Mouse (Mus musculus): ENCODE data around the gene Pdzrn4. TPM values are rescaled to one million over a fixed set of nuclear protein-coding genes. Genes with fewer than 3 reads are reported as not detected.

Pdzrn4 gene
- polyA plus RNA-seq, 1 experiment = 0.01 TPM

DNA sequence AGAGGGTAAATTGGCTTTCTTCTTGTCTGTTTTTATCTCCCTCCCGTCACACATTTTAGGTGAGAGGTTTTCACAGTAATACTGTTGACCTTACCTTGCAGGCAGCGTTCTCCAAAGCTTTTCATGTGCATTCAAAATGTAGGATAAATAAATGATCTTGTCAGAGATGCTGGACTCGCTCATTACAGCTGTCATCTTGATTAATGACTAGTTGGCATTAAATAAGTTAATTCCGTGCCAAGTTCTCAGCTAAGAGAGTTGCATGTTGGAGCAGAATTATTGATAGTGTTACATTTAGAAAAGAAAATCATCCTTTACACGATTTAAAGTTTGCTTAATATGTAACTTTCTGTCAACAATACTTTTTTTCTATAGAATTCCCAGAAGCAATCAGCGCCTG, 4.9 kb downstream of the Pdzrn4 start:
- Histone ChIP-seq H3K36me3 (ENCODE audit: control insufficient read depth) (no peaks in the 10 kb centered on the region), H3K27me3 (ENCODE audit: control insufficient read depth) (peaks cover 19% of the 10 kb centered on the region), H3K9me3 (ENCODE audit: control insufficient read depth, low read length) (peaks cover 7% of the 10 kb centered on the region; the same call in 1 of the 2 replicates), H3K4me1 (ENCODE audit: control insufficient read depth) (no peaks in the 10 kb centered on the region), H3K4me3 (replicated peaks) (no peak overlapping the region)
- no peak for TF ChIP-seq TAL1 (IDR thresholded peaks at IDR 0.05; ENCODE audit: low read length)
- TF ChIP-seq GATA1 (IDR thresholded peaks at IDR 0.05; ENCODE audit: low read length) = no peak

DNA sequence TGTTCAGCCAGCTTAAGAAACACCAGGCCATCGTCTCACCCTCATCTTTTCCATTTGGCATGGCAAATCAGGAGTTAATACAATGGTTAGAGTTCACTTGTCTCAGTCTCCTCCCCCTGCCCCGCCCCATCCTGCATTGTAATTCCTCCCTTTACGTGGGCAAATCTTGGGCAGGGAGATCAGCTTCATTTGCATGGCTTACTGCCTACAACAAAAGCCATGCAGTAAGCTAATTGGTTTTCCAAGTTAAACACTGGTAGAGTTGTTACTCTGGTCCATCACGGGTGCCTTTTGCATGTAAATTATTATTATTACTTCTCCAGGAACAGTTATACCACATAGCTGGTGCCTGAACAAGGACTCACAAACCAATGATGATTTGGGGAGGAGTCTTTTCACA, 18.6 kb downstream of the Pdzrn4 start:
- TF ChIP-seq GATA1 (IDR thresholded peaks at IDR 0.05; ENCODE audit: low read length) = no peak
- no peak for TF ChIP-seq TAL1 (IDR thresholded peaks at IDR 0.05; ENCODE audit: low read length)
- H3K36me3 ChIP-seq (ENCODE audit: control insufficient read depth) = no peaks in the 10 kb centered on the region
- H3K9me3 ChIP-seq (ENCODE audit: control insufficient read depth, low read length) = no peaks in the 10 kb centered on the region; the same call in 1 of the 2 replicates
- H3K27me3 ChIP-seq (ENCODE audit: control insufficient read depth) = no peaks in the 10 kb centered on the region
- no peaks in the 10 kb centered on the region for H3K4me1 ChIP-seq (ENCODE audit: control insufficient read depth)
- H3K4me3 ChIP-seq (replicated peaks) = no peak overlapping the region

DNA sequence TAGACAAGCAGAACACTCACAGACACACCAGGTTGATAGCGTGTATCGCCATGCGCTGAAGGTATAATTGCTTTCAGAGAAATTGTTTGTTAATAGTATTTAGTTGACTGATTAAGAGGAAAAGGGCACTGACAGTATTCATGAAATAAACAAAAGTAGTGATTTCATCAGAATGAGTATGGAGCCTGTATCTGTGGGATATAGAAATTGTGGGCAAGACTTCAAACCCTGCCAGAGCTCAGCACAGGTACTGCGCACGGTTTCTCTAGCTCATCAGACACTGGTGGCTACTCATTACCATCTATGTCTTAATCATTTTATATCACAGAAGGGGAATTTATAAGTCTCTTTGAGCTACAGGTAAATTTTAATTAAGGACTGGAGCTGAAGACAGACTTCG, 19.5 kb downstream of the Pdzrn4 start:
- H3K4me1 ChIP-seq (ENCODE audit: control insufficient read depth) = no peaks in the 10 kb centered on the region
- H3K36me3 ChIP-seq (ENCODE audit: control insufficient read depth) = no peaks in the 10 kb centered on the region
- H3K9me3 ChIP-seq (ENCODE audit: control insufficient read depth, low read length) = no peaks in the 10 kb centered on the region; the same call in 1 of the 2 replicates
- H3K4me3 ChIP-seq (replicated peaks) = no peak overlapping the region
- H3K27me3 ChIP-seq (ENCODE audit: control insufficient read depth) = no peaks in the 10 kb centered on the region
- no peak for TF ChIP-seq TAL1 (IDR thresholded peaks at IDR 0.05; ENCODE audit: low read length)
- no peak for TF ChIP-seq GATA1 (IDR thresholded peaks at IDR 0.05; ENCODE audit: low read length)

DNA sequence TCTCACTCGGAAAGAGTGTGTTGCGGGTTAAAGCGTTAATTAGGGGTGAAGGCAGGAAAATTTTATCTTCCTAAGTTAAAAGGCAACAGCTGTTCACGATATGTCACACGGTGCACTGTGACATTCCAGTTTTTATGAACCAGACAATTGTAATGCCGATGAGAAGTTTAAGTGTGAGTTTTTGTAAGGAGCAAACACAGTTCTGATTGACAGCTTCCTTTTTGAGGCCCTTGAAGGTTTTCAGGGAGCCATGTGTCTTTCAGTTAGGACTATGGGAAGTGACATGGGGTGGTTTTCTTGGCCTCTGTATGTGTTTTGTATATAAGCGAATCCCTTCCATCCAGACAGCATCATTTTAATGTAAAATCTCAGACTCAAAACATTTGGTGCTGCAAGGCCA, 20.0 kb downstream of the Pdzrn4 start:
- H3K4me1 ChIP-seq (ENCODE audit: control insufficient read depth) = no peaks in the 10 kb centered on the region
- no peak overlapping the region for H3K4me3 ChIP-seq (replicated peaks)
- no peaks in the 10 kb centered on the region; the same call in 1 of the 2 replicates for H3K9me3 ChIP-seq (ENCODE audit: control insufficient read depth, low read length)
- no peaks in the 10 kb centered on the region for H3K36me3 ChIP-seq (ENCODE audit: control insufficient read depth)
- no peaks in the 10 kb centered on the region for H3K27me3 ChIP-seq (ENCODE audit: control insufficient read depth)
- no peak for TF ChIP-seq TAL1 (IDR thresholded peaks at IDR 0.05; ENCODE audit: low read length)
- TF ChIP-seq GATA1 (IDR thresholded peaks at IDR 0.05; ENCODE audit: low read length) = no peak

DNA sequence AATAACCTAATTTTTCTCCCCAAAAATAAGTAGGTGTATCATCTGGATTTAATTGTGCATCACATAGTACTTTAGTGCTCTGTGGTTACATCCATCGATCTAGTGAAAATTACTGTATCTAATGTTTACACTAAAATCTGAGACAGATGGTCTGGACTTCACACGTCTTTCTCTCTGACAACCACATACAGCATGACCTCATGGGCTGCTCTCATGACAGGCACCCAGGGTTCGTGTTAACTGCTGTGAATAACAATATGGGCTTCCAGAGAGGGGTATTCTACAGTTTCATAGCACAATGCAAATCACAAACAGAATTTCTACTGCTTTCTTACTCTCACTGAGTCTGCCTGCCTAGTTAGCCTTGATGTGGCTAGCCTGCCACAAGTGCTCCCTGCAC, 20.4 kb downstream of the Pdzrn4 start:
- H3K4me1 ChIP-seq (ENCODE audit: control insufficient read depth) = no peaks in the 10 kb centered on the region
- no peaks in the 10 kb centered on the region for H3K36me3 ChIP-seq (ENCODE audit: control insufficient read depth)
- H3K4me3 ChIP-seq (replicated peaks) = no peak overlapping the region
- H3K9me3 ChIP-seq (ENCODE audit: control insufficient read depth, low read length) = no peaks in the 10 kb centered on the region; the same call in 1 of the 2 replicates
- H3K27me3 ChIP-seq (ENCODE audit: control insufficient read depth) = no peaks in the 10 kb centered on the region
- no peak for TF ChIP-seq GATA1 (IDR thresholded peaks at IDR 0.05; ENCODE audit: low read length)
- no peak for TF ChIP-seq TAL1 (IDR thresholded peaks at IDR 0.05; ENCODE audit: low read length)

DNA sequence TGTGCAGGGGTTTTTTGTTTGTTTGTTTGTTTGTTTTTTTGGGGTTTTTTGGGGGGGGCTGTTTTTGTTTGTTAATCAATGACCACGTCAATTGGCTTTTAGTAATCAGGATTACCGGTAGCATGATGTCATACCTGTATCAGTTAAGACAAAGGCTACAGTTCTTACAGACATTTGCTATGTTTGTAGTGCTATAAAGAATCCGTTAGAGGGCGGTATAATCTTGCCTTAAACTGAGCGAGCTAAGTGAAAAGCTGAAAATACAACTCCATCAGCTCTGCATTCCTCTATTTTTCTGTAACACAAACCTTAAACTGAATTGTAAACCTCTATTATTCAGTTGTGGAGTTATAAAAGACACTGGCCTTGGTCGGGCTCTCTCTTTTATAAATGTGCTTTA, 37.9 kb downstream of the Pdzrn4 start:
- Histone ChIP-seq H3K36me3 (ENCODE audit: control insufficient read depth) (no peaks in the 10 kb centered on the region), H3K9me3 (ENCODE audit: control insufficient read depth, low read length) (no peaks in the 10 kb centered on the region), H3K4me3 (replicated peaks) (no peak overlapping the region), H3K4me1 (ENCODE audit: control insufficient read depth) (no peaks in the 10 kb centered on the region), H3K27me3 (ENCODE audit: control insufficient read depth) (no peaks in the 10 kb centered on the region)
- TF ChIP-seq GATA1 (IDR thresholded peaks at IDR 0.05; ENCODE audit: low read length) (no peak), TAL1 (IDR thresholded peaks at IDR 0.05; ENCODE audit: low read length) (no peak)

DNA sequence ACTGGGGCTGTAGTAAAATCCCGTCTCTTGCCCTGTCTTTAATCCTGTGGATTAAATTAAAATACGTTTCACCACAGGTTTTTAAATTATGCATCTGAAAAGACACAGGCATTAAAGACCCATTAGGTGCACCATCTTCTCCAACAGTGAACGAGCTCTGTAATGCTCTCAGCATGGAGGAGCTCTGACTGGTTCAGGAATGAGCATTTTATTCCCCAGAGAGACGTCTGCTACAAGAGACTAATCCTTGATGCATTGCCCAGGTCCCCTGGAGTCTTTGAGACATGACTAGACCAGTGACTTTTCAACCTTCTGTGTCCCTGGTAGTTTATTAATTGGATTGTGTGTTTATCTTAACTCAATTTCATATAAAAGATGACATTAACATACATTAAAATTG, 38.6 kb downstream of the Pdzrn4 start:
- no peaks in the 10 kb centered on the region for H3K9me3 ChIP-seq (ENCODE audit: control insufficient read depth, low read length)
- no peaks in the 10 kb centered on the region for H3K36me3 ChIP-seq (ENCODE audit: control insufficient read depth)
- no peaks in the 10 kb centered on the region for H3K4me1 ChIP-seq (ENCODE audit: control insufficient read depth)
- no peak overlapping the region for H3K4me3 ChIP-seq (replicated peaks)
- no peaks in the 10 kb centered on the region for H3K27me3 ChIP-seq (ENCODE audit: control insufficient read depth)
- no peak for TF ChIP-seq TAL1 (IDR thresholded peaks at IDR 0.05; ENCODE audit: low read length)
- TF ChIP-seq GATA1 (IDR thresholded peaks at IDR 0.05; ENCODE audit: low read length) = no peak

DNA sequence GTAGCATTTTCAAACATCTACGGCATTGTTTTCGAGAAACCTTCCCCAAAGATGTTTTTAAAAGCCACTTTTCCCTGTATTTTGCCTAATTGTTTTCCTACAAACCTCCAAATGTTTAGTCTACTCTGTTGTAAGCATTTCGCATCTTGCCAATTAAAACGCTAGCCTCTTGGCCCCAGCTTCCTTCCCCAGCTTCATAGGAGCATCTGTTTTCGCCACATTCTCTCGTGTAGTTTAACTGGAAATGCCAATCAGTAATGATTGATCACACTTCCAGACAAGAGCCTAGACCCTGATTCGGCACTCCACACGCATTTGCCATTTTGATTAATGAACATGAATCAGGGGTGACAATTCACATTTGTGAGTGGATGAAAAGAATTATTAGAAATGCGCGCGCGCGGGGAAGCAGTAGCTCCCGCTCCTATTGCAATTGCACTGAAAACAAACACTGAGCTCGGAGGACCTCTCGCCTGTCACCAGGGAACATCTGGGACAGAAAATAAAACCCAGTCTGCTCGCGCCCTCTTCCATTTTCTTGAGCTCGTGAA, 45.0 kb downstream of the Pdzrn4 start:
- H3K36me3 ChIP-seq (ENCODE audit: control insufficient read depth) = no peaks in the 10 kb centered on the region
- no peaks in the 10 kb centered on the region for H3K4me1 ChIP-seq (ENCODE audit: control insufficient read depth)
- H3K27me3 ChIP-seq (ENCODE audit: control insufficient read depth) = no peaks in the 10 kb centered on the region
- TF ChIP-seq TAL1 (IDR thresholded peaks at IDR 0.05; ENCODE audit: low read length) (no peak), GATA1 (IDR thresholded peaks at IDR 0.05; ENCODE audit: low read length) (no peak)
- no peak overlapping the region for H3K4me3 ChIP-seq (replicated peaks)
- H3K9me3 ChIP-seq (ENCODE audit: control insufficient read depth, low read length) = no peaks in the 10 kb centered on the region

DNA sequence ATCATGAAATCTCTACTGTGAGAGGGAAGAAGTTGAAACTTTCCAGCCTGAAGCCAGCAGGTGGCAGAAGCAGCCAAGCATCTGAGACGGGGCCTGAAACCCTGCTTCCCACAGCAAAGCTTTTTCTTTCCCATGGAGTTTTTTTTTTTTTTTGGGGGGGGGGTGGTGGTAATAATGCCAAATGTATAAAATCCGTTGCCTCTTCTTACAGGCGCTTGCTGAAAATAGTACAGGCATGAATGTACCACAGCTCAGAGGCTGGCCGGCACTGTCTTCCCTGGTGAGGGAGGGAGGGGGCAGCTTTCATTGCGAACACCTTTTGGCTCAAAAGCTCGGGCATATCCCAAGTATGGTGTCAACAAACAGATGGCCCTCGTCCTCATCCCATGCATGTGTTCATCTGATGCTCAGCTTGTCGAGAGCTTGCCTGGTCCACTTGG, 51.0 kb downstream of the Pdzrn4 start:
- no peak for TF ChIP-seq TAL1 (IDR thresholded peaks at IDR 0.05; ENCODE audit: low read length)
- TF ChIP-seq GATA1 (IDR thresholded peaks at IDR 0.05; ENCODE audit: low read length) = no peak
- peaks cover 14% of the 10 kb centered on the region; the same call in 1 of the 2 replicates for H3K9me3 ChIP-seq (ENCODE audit: control insufficient read depth, low read length)
- H3K4me1 ChIP-seq (ENCODE audit: control insufficient read depth) = no peaks in the 10 kb centered on the region
- no peak overlapping the region for H3K4me3 ChIP-seq (replicated peaks)
- H3K27me3 ChIP-seq (ENCODE audit: control insufficient read depth) = no peaks in the 10 kb centered on the region
- no peaks in the 10 kb centered on the region for H3K36me3 ChIP-seq (ENCODE audit: control insufficient read depth)

DNA sequence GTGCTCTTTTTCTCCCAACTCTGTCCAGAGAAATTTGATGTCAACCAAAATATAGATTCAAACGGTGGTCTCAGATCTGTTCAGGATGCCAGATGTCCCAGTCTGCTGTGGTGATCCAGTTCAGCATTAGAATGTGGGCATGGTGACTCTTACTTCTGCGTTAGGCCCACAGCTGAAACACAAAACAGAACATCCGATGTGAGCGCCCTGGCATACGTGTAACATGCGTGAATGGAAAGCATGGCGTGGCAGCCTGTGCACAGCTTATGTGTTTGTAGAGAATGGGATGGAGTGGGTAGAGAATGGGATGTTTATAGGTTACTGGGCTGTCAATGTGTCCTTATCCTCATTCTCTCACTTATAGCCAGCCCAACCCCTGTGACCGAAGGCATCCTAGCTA, 52.4 kb downstream of the Pdzrn4 start:
- TF ChIP-seq GATA1 (IDR thresholded peaks at IDR 0.05; ENCODE audit: low read length) (no peak), TAL1 (IDR thresholded peaks at IDR 0.05; ENCODE audit: low read length) (no peak)
- Histone ChIP-seq H3K27me3 (ENCODE audit: control insufficient read depth) (no peaks in the 10 kb centered on the region), H3K36me3 (ENCODE audit: control insufficient read depth) (no peaks in the 10 kb centered on the region), H3K9me3 (ENCODE audit: control insufficient read depth, low read length) (peaks cover 14% of the 10 kb centered on the region; the same call in 1 of the 2 replicates), H3K4me3 (replicated peaks) (no peak overlapping the region), H3K4me1 (ENCODE audit: control insufficient read depth) (no peaks in the 10 kb centered on the region)

Data from erythroblast, embryonic 14.5 days (primary cell).